Mouse (Mus musculus): ENCODE results near the gene Gm9964.

Gm9964 gene

DNA sequence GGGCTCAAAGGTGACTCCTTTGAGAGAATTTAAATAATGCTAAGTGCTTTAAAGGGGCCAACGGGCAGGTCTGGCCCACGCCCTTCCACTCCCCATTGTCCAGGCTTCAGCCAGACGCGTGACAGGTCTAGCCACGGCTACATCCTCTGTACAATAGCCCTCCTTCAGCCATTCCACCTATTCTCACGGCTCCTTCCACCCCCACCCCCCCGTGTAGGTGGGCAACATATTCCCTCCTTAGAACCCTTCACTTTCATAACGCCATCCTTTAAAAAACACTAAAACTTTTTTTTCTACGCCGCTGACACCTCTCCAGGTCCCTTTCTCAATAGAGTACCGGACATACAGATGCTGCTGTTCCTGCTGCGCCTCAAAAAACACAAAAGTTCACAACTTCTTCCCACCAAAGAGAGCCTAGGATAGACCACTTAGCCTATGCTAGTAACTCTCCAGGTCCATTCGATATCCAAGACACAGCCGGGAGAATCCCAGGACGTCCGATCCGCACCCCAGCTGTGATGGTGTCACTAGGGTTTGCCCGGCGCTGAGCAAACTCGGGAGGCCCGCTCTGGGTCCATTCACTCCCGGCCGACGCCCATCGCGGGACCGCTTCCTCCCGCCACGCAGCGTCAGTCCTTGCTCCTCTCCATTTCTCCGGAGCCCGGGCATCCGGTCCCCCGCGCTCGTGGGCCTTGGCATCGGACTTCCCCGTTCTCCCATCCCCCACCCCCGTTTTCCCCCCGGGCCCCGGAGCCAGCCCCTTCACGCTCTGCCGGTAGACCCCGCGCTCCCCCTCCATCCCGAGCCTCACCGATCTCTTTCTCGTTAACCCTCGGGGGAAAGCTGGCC is 42.9 kb downstream of the Gm9964 start:
- no peak; the same call in 1 of the 2 replicates for ATAC-seq (ENCODE audit: low TSS enrichment)

DNA sequence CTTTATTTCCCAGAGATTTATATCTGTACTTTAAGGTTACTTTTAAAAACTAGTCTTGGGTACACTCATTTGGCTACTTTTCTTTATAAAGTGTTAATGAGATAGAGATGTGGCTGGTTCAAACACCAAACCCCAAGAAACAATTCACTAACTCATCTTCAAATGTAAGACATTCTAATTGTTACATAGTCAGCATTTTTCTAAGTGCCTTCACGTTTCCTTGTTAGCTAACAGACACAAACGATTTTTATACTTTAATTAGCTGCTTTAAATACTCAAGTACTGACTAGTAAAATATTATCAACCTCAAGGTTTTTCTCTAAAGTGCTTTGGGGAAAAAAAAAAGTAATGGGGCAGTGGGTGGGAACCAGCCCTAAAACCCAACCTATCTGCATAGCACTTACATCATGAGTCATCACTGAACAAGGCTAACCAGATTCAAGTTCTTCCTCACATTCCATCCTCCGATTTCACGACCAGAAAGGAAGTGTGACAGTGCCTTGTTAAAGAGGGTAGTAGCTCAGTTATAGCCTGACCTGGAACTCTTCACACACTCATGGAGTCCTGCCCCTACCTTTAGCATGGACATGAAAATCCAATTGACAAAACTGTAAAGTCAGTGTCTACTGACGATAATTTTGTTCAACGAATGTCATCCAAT is 43.7 kb downstream of the Gm9964 start:
- ATAC-seq (ENCODE audit: low TSS enrichment) = no peak
